Mouse (Mus musculus): Measurements from ENCODE around the gene Phf20.
A peak's percentile ranks its signal among the peaks of the same experiment; 100 is the strongest.
"Not testable (repeated sequence)": the region's sequence is repeated elsewhere in the genome, so short reads cannot be mapped to it uniquely, and the experiment has no call there.

Phf20 gene

GRCm38 (mm10) chr2:156197129-156197911 is 1.1 kb downstream of the Phf20 start:
- DNase-seq (ENCODE audit: low read depth, low spot score): no peak

GRCm38 (mm10) chr2:156199944-156200343 is 3.7 kb downstream of the Phf20 start:
- DNase-seq (ENCODE audit: low read depth, low spot score): peak; percentile 94

GRCm38 (mm10) chr2:156201486-156201885 is 5.2 kb downstream of the Phf20 start:
- no peak for DNase-seq (ENCODE audit: low read depth, low spot score)

- DNase-seq (ENCODE audit: low read depth, low spot score): no peak
Measured at GRCm38 (mm10) chr2:156202848-156203437, 6.7 kb downstream of the Phf20 start.

- DNase-seq (ENCODE audit: low read depth, low spot score): peak; percentile 65
Measured at GRCm38 (mm10) chr2:156203917-156204316, 7.7 kb downstream of the Phf20 start.

- DNase-seq (ENCODE audit: low read depth, low spot score): peak; percentile 67
Measured at GRCm38 (mm10) chr2:156217786-156218185, 21.5 kb downstream of the Phf20 start.

GRCm38 (mm10) chr2:156222100-156222499 is 25.8 kb downstream of the Phf20 start:
- DNase-seq (ENCODE audit: low read depth, low spot score): no peak

GRCm38 (mm10) chr2:156224043-156224442 is 27.8 kb downstream of the Phf20 start:
- no peak for DNase-seq (ENCODE audit: low read depth, low spot score)

- no peak for DNase-seq (ENCODE audit: low read depth, low spot score)
Measured at GRCm38 (mm10) chr2:156227689-156228088, 31.4 kb downstream of the Phf20 start.

- no peak for DNase-seq (ENCODE audit: low read depth, low spot score)
Measured at GRCm38 (mm10) chr2:156229171-156229570, 32.9 kb downstream of the Phf20 start.

- DNase-seq (ENCODE audit: low read depth, low spot score): no peak
Measured at GRCm38 (mm10) chr2:156231340-156231739, 35.1 kb downstream of the Phf20 start.

- DNase-seq (ENCODE audit: low read depth, low spot score): no peak
Measured at GRCm38 (mm10) chr2:156233275-156233948, 37.1 kb downstream of the Phf20 start.

GRCm38 (mm10) chr2:156234016-156234415 is 37.8 kb downstream of the Phf20 start:
- not testable (repeated sequence) for DNase-seq (ENCODE audit: low read depth, low spot score)

- peak; percentile 40 for DNase-seq (ENCODE audit: low read depth, low spot score)
Measured at GRCm38 (mm10) chr2:156235847-156236246, 39.6 kb downstream of the Phf20 start.

GRCm38 (mm10) chr2:156241662-156242061 is 45.4 kb downstream of the Phf20 start:
- DNase-seq (ENCODE audit: low read depth, low spot score): no peak

GRCm38 (mm10) chr2:156243011-156243410 is 46.7 kb downstream of the Phf20 start:
- DNase-seq (ENCODE audit: low read depth, low spot score): no peak

GRCm38 (mm10) chr2:156247599-156247998 is 51.3 kb downstream of the Phf20 start:
- no peak for DNase-seq (ENCODE audit: low read depth, low spot score)

GRCm38 (mm10) chr2:156250761-156251160 is 54.5 kb downstream of the Phf20 start:
- no peak for DNase-seq (ENCODE audit: low read depth, low spot score)

GRCm38 (mm10) chr2:156251291-156251690 is 55.0 kb downstream of the Phf20 start:
- no peak for DNase-seq (ENCODE audit: low read depth, low spot score)

GRCm38 (mm10) chr2:156257051-156257450 is 60.8 kb downstream of the Phf20 start:
- DNase-seq (ENCODE audit: low read depth, low spot score): peak; percentile 58

- DNase-seq (ENCODE audit: low read depth, low spot score): no peak
Measured at GRCm38 (mm10) chr2:156257922-156258761, 61.9 kb downstream of the Phf20 start.

GRCm38 (mm10) chr2:156260968-156261367 is 64.7 kb downstream of the Phf20 start:
- peak; percentile 43 for DNase-seq (ENCODE audit: low read depth, low spot score)
